Mouse (Mus musculus) common myeloid progenitor, adult 5-6 weeks (primary cell): Measurements from ENCODE around the gene Bicral. TPM values are rescaled to one million over a fixed set of nuclear protein-coding genes. Genes with fewer than 3 reads are reported as not detected.

Source experiments
- ATAC-seq: replicated peaks from 2 replicates; pipeline ENCODE4 v1.8.0; 2016; ENCODE audit warnings: low read depth, mild to moderate bottlenecking, moderate TSS enrichment, inconsistent platforms; ENCODE audit not compliant: poor library complexity, severe bottlenecking
- total RNA-seq: library from RNA; stranded (forward); fragments of 200-1000, 187-1606 nt; gene quantifications from 2 replicates; pipeline ENCODE4 v1.2.3, GENCODE M21; 2017

The Bicral gene
- total RNA-seq, 1 experiment from 2014 or later, result 55.4 TPM

GRCm38 (mm10) chr17:46876371-46876950, 18.2 kb upstream of the Bicral start:
- no peak for ATAC-seq

GRCm38 (mm10) chr17:46875626-46876025, 17.3 kb upstream of the Bicral start:
- ATAC-seq, result no peak

GRCm38 (mm10) chr17:46874133-46874532, 15.9 kb upstream of the Bicral start:
- ATAC-seq, result peak; percentile 49

- ATAC-seq, result no peak
Observed at GRCm38 (mm10) chr17:46872806-46873205, 14.5 kb upstream of the Bicral start.

GRCm38 (mm10) chr17:46870913-46871312, 12.6 kb upstream of the Bicral start:
- ATAC-seq, result peak; percentile 27; the same call in 1 of the 2 replicates

GRCm38 (mm10) chr17:46870204-46870798, 12.0 kb upstream of the Bicral start:
- ATAC-seq, result peak; percentile 66

GRCm38 (mm10) chr17:46866836-46867235, 8.6 kb upstream of the Bicral start:
- no peak for ATAC-seq

GRCm38 (mm10) chr17:46864566-46865195, 6.4 kb upstream of the Bicral start:
- ATAC-seq, result 0 out of 2 replicates have a peak, but pooled peaks have one; percentile 15

GRCm38 (mm10) chr17:46860120-46860519, 1.8 kb upstream of the Bicral start:
- no peak for ATAC-seq

GRCm38 (mm10) chr17:46858749-46859444, 615 bp upstream of the Bicral start:
- ATAC-seq, result no peak

- ATAC-seq, result peak; percentile 45
Observed at GRCm38 (mm10) chr17:46857361-46857902, 850 bp downstream of the Bicral start.

- ATAC-seq, result peak; percentile 31; the same call in 1 of the 2 replicates
Observed at GRCm38 (mm10) chr17:46856471-46857360, 1.6 kb downstream of the Bicral start.

- ATAC-seq, result no peak
Observed at GRCm38 (mm10) chr17:46856107-46856388, 2.2 kb downstream of the Bicral start.

GRCm38 (mm10) chr17:46855328-46856106, 2.8 kb downstream of the Bicral start:
- ATAC-seq, result no peak

GRCm38 (mm10) chr17:46854640-46855110, 3.6 kb downstream of the Bicral start:
- ATAC-seq, result no peak

- ATAC-seq, result no peak
Observed at GRCm38 (mm10) chr17:46854096-46854495, 4.2 kb downstream of the Bicral start.

GRCm38 (mm10) chr17:46853281-46853680, 5.0 kb downstream of the Bicral start:
- ATAC-seq, result no peak

GRCm38 (mm10) chr17:46852725-46853124, 5.6 kb downstream of the Bicral start:
- ATAC-seq, result peak; percentile 26; the same call in 1 of the 2 replicates

GRCm38 (mm10) chr17:46847206-46847605, 11.1 kb downstream of the Bicral start:
- no peak for ATAC-seq
